Mouse (Mus musculus): ENCODE measurements around the gene Ap1s1. TPM values are rescaled to one million over a fixed set of nuclear protein-coding genes. Genes with fewer than 3 reads are reported as not detected.

Ap1s1 gene
- polyA plus RNA-seq (2015; fragmentation: Illumina TruSeq; extraction: RNeasy Lipid Tissue Mini Kit (QIAGEN cat#74804); ENCODE audit: insufficient read depth, low replicate concordance): 54.2 TPM

DNA sequence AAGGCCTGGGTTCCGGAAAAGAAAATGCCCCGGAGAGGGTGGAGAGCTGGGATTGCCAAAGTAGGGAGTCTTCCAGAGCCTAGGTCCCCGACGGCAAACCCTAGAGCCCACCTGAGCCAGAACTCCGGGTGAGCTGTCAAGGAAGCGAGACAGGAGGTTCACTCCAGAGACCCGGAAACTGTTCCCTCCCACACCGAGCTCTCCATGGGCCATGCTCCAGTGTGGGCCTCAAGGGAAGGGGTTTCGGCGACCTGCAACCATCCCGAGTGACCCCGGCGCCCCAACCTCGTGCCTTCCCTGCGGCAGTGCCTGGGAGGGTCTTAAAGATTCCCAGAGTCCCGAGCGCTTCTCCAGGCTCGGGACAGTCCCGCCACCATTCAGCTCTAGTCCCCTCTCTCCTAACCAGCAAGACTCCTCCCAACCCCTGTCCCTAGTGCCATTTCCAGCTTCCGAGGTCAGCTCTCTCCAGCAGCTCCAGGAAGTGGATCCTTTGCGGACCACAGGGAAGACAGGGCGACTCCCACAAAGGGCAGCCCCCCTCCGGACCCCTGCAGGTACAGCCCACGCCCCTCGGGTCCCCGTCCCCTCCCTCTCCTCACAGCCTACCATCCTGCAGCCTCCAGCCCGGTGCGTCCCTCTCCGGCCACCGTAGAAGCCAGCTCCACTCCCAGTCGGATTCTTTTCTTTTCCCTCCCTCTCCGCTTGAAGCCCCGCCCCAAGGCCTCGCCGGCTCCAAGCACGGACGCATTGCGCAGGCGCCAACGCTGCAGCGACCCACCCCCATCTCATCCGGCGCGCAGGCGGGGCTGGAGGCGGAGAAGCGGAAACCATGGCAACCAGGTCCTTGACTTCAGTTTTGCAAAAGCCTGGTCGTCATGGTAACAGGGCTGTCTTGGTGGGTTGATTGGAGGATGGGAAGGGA, at the start of gene Ap1s1:
TSS of gene Ap1s1 (minus strand) at position 734 of the 922 bp plus-strand sequence.

DNA sequence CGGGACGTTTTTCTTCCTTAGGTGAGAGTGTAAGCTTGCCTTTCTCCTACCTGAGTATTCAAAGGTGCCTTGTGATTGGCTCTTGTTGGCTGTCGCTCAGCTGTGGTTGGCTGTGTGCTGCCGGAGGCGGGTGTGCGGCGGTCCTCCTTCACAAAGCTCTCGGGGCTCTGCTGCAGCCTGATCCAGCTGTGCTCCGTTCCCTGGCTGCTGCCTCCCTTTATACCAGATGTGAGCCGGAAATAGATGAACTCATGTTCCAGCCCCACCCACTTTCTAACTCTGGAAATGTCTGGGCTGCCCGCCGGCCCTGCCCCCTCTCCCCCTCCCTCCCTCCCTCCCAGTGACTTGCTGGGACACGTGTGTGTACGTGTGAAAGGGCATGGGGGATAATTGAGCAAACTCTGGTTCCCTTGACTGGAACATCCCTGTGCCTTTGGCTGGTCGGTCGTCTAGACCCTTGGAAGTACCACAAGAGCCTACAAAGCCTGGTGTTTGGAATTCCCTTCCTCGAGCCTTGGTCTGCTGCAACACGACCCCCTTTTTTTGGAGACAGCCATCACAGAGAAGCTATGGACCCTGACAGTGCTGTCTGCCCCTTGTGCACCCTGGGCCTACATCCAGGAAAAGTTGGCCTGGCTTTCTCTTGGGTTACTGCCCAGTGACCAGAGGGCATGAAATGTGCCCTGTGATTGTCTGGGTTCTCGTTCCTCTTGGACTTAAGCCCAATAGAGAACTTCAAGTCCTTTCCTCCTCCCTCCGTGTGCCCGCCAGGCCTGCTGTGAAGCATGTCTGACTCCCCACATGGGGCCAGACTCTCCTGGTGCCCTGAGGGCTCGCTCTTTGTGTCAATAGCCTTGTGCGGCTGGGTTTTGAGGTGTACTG, 26.4 kb upstream of the Ap1s1 start, which contains the start of gene Serpine1:
TSS of gene Serpine1 (minus strand) at position 190 of the 882 bp plus-strand sequence.

DNA sequence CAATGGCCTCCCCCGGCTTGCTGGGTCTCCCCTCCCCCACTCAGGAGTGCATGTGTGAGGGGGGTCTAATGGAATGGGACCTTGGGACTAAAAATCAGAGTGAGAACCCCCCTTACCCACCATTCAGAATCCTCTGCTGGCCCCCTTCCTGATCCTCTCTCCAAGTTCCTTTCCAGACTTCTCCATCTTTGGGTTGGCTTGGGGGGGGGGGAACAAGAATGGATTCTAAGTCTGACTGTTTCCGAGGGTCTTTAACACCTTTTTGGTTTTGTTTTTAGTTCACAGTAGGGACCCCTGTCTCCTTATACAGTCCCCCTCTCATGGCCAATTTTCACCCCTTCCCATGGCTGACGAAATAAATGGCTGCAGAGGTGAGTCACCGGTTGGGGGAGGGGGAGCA, 19.8 kb downstream of the Ap1s1 start, which contains the start of gene Vgf:
TSS of gene Vgf (plus strand) at position 301 of the 400 bp plus-strand sequence.

DNA sequence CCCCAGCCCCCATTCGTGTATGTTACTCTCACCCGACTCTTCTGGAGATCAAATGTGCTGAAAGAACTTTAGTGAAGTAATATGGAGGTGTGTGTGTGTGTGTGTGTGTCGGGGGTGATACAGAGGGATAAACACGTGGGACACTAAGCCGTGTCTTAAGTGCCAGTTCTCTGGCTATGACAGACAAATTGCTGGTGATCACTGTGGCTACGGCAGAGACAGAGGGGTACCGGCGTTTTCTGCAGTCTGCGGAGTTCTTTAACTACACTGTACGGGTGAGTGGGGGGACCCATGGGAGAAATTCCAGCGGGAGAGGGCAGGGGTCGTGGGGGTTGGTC, 58.0 kb downstream of the Ap1s1 start, which contains the start of gene Znhit1:
TSS of gene Znhit1 (minus strand) at position 88 of the 338 bp plus-strand sequence.

DNA sequence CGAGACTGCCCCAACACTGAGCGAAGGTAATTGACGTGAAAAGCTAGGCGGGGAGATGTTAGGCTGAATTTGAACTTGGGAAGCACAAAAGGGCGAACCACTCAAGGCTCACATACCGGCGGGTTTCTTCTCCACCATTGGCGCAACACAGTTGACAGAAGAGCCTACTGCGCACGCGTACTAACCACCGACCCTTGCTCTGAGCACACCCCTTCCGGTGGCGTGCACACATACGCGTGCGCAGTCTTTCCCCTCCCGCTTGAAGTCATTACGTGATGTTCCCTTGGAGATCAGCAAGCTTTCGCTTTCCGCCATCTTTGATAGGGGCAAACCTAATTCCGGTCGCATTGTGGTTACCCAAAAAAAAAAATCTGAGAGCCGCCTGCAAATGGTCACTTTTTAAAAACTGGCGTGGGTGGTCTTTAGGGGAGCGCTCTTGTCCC, 59.2 kb downstream of the Ap1s1 start, which contains the start of gene Plod3:
TSS of gene Plod3 (plus strand) at position 325 of the 443 bp plus-strand sequence.

Other genes starting within 250 kb of the Ap1s1 start
- 0.14 TPM for gene Col26a1, start 162.9 kb downstream of the Ap1s1 start, polyA plus RNA-seq (2015; fragmentation: Illumina TruSeq; extraction: RNeasy Lipid Tissue Mini Kit (QIAGEN cat#74804); ENCODE audit: insufficient read depth, low replicate concordance)
- gene Ift22, start 138.0 kb downstream of the Ap1s1 start, polyA plus RNA-seq (2015; fragmentation: Illumina TruSeq; extraction: RNeasy Lipid Tissue Mini Kit (QIAGEN cat#74804); ENCODE audit: insufficient read depth, low replicate concordance): 15.4 TPM
- gene Fis1, start 92.9 kb downstream of the Ap1s1 start, polyA plus RNA-seq (2015; fragmentation: Illumina TruSeq; extraction: RNeasy Lipid Tissue Mini Kit (QIAGEN cat#74804); ENCODE audit: insufficient read depth, low replicate concordance): 106 TPM
- 1.1 TPM for gene Cldn15, start 79.5 kb downstream of the Ap1s1 start, polyA plus RNA-seq (2015; fragmentation: Illumina TruSeq; extraction: RNeasy Lipid Tissue Mini Kit (QIAGEN cat#74804); ENCODE audit: insufficient read depth, low replicate concordance)
- gene Plod3, start 59.1 kb downstream of the Ap1s1 start, polyA plus RNA-seq (2015; fragmentation: Illumina TruSeq; extraction: RNeasy Lipid Tissue Mini Kit (QIAGEN cat#74804); ENCODE audit: insufficient read depth, low replicate concordance): 15.6 TPM
- 13.8 TPM for gene Znhit1, start 58.1 kb downstream of the Ap1s1 start, polyA plus RNA-seq (2015; fragmentation: Illumina TruSeq; extraction: RNeasy Lipid Tissue Mini Kit (QIAGEN cat#74804); ENCODE audit: insufficient read depth, low replicate concordance)
- gene Vgf, start 19.7 kb downstream of the Ap1s1 start, polyA plus RNA-seq (2015; fragmentation: Illumina TruSeq; extraction: RNeasy Lipid Tissue Mini Kit (QIAGEN cat#74804); ENCODE audit: insufficient read depth, low replicate concordance): not detected
- gene Serpine1, start 26.1 kb upstream of the Ap1s1 start, polyA plus RNA-seq (2015; fragmentation: Illumina TruSeq; extraction: RNeasy Lipid Tissue Mini Kit (QIAGEN cat#74804); ENCODE audit: insufficient read depth, low replicate concordance): 1.8 TPM
- 57.0 TPM for gene Trim56, start 70.1 kb upstream of the Ap1s1 start, polyA plus RNA-seq (2015; fragmentation: Illumina TruSeq; extraction: RNeasy Lipid Tissue Mini Kit (QIAGEN cat#74804); ENCODE audit: insufficient read depth, low replicate concordance)
- not detected for gene Muc3, start 103.2 kb upstream of the Ap1s1 start, polyA plus RNA-seq (2015; fragmentation: Illumina TruSeq; extraction: RNeasy Lipid Tissue Mini Kit (QIAGEN cat#74804); ENCODE audit: insufficient read depth, low replicate concordance)
- 4.1 TPM for gene Muc3a, start 166.3 kb upstream of the Ap1s1 start, polyA plus RNA-seq (2015; fragmentation: Illumina TruSeq; extraction: RNeasy Lipid Tissue Mini Kit (QIAGEN cat#74804); ENCODE audit: insufficient read depth, low replicate concordance)
- gene Ache, start 241.4 kb upstream of the Ap1s1 start, polyA plus RNA-seq (2015; fragmentation: Illumina TruSeq; extraction: RNeasy Lipid Tissue Mini Kit (QIAGEN cat#74804); ENCODE audit: insufficient read depth, low replicate concordance): 2.4 TPM
- 3.4 TPM for gene Ufsp1, start 248.5 kb upstream of the Ap1s1 start, polyA plus RNA-seq (2015; fragmentation: Illumina TruSeq; extraction: RNeasy Lipid Tissue Mini Kit (QIAGEN cat#74804); ENCODE audit: insufficient read depth, low replicate concordance)

Measured in spleen, adult 10 weeks (tissue).